Mouse (Mus musculus): ENCODE measurements around the gene Hoxa3. TPM values are rescaled to one million over a fixed set of nuclear protein-coding genes. Genes with fewer than 3 reads are reported as not detected.

The Hoxa3 gene
- polyA plus RNA-seq, 1 experiment from 2014 or later, result 16.0 TPM

DNA sequence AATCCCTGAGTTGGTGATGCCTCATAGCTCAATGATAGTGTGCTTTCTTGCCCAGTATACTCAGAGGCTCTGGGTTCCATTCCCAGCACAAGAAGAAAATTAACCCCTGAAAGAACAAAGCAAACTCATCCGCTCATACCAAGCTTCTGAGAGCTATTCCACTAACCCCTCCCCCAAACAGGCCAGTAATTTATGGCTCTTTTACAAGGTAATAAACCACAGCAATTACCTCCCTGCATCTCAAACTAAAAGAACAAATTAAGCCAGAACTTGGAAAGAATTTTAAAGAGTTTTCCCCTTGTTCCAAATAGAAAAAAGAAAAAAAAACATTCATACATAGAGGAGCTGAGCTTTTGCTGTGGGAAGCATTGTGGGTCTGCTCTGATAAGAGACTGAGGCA is 30.3 kb downstream of the Hoxa3 start:
- no peak overlapping the region for H3K9ac ChIP-seq (replicated peaks; ENCODE audit: low read depth, low read length)
- peaks cover 5% of the 10 kb centered on the region; the same call in 1 of the 2 replicates for H3K36me3 ChIP-seq (ENCODE audit: control insufficient read depth, insufficient read depth, low read length)
- peaks cover 71% of the 10 kb centered on the region for H3K4me1 ChIP-seq (ENCODE audit: control insufficient read depth, insufficient read depth, low read length)
- no peak overlapping the region for H3K4me3 ChIP-seq (ENCODE audit: low read depth, low read length)
- no peak for ATAC-seq (ENCODE audit: insufficient number of reproducible peaks, insufficient read depth, low FRiP score, low read depth)
- H3K27me3 ChIP-seq (ENCODE audit: control insufficient read depth, insufficient read depth, low read length), result no peaks in the 10 kb centered on the region
- peak overlapping the region; percentile 8; the same call in 1 of the 2 replicates for H3K4me2 ChIP-seq (replicated peaks; ENCODE audit: low read depth, low read length)
- WGBS, result 69% methylated on average over 1 of the region's 1 CpGs
- H3K9me3 ChIP-seq (ENCODE audit: control insufficient read depth, low read depth, low read length), result no peaks in the 10 kb centered on the region
- H3K27ac ChIP-seq (ENCODE audit: low read length), result peak overlapping the region; percentile 98

DNA sequence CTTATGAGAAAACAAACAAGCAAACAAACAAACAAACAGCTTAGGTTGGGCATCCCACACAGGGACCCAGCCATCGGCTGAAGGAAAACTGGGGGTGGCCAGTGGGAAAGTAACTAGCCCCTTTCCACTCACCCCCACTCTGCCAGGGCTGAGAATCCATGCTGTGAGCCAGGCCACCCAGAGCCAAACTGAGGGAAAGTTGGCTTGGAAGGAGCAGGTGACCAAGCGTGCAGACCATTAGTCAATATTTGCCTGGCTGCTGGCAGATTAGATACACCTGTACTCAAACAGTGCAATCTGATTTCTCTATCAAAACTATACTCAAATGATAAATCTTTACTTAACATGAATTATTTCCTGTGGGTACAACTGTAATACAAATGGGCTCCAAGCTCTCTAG is 31.1 kb downstream of the Hoxa3 start:
- peaks cover 63% of the 10 kb centered on the region for H3K4me1 ChIP-seq (ENCODE audit: control insufficient read depth, insufficient read depth, low read length)
- H3K27me3 ChIP-seq (ENCODE audit: control insufficient read depth, insufficient read depth, low read length), result no peaks in the 10 kb centered on the region
- peak overlapping the region; percentile 98 for H3K27ac ChIP-seq (ENCODE audit: low read length)
- H3K9me3 ChIP-seq (ENCODE audit: control insufficient read depth, low read depth, low read length), result no peaks in the 10 kb centered on the region
- no peak for ATAC-seq (ENCODE audit: insufficient number of reproducible peaks, insufficient read depth, low FRiP score, low read depth)
- peaks cover 5% of the 10 kb centered on the region; the same call in 1 of the 2 replicates for H3K36me3 ChIP-seq (ENCODE audit: control insufficient read depth, insufficient read depth, low read length)
- H3K9ac ChIP-seq (replicated peaks; ENCODE audit: low read depth, low read length), result no peak overlapping the region
- 38% methylated on average over 2 of the region's 2 CpGs for WGBS
- H3K4me3 ChIP-seq (ENCODE audit: low read depth, low read length), result no peak overlapping the region
- H3K4me2 ChIP-seq (replicated peaks; ENCODE audit: low read depth, low read length), result no peak overlapping the region

DNA sequence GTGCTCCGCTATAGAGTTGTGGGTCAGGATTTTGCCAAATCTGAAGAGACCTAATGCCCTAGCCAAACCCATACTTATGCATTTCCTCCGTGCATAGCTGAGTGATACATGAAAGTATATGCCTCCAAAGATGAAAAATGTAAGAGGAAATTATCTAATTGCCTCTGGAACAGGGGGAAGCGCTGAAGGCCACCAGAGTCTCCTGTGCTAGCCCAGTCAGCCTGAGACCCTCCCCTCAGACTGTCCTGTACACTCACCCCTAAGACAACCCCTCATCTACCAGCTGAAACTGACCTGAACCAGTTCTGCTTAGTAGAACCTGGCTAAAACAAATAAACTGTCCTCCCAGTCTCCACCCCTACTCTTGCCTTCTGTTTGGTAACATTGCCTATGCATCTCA is 32.4 kb downstream of the Hoxa3 start:
- H3K9me3 ChIP-seq (ENCODE audit: control insufficient read depth, low read depth, low read length), result no peaks in the 10 kb centered on the region
- H3K27me3 ChIP-seq (ENCODE audit: control insufficient read depth, insufficient read depth, low read length), result no peaks in the 10 kb centered on the region
- peak overlapping the region; percentile 79 for H3K9ac ChIP-seq (replicated peaks; ENCODE audit: low read depth, low read length)
- ATAC-seq (ENCODE audit: insufficient number of reproducible peaks, insufficient read depth, low FRiP score, low read depth), result no peak
- peaks cover 53% of the 10 kb centered on the region for H3K4me1 ChIP-seq (ENCODE audit: control insufficient read depth, insufficient read depth, low read length)
- peak overlapping the region; percentile 61 for H3K4me2 ChIP-seq (replicated peaks; ENCODE audit: low read depth, low read length)
- H3K36me3 ChIP-seq (ENCODE audit: control insufficient read depth, insufficient read depth, low read length), result peaks cover 3% of the 10 kb centered on the region; the same call in 1 of the 2 replicates
- H3K4me3 ChIP-seq (ENCODE audit: low read depth, low read length), result peak overlapping the region; percentile 63
- 26% methylated on average over 3 of the region's 3 CpGs for WGBS
- H3K27ac ChIP-seq (ENCODE audit: low read length), result peak overlapping the region; percentile 98

DNA sequence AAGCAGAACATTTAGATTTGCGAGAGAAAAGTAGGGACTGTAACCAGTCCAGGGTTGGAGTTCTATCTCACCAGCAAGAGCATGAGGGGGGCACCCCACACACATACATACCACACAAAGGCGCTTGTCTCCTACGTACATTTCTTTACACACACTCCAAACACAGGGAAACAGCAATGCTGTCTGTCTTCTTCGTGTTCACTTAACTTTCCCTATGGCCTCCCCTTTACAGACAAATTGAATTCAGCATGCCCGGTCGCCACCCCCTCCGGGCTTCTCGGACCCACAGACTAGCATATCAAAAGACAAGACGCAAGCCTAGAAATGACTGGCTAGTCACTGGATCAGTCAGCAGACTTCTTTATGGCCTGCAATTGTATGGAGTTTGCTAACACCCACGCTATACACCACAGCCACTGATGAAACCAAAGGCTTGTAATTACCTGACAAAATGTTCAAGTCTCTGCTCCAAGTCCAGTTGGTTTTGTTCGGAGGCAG is 32.9 kb downstream of the Hoxa3 start:
- peaks cover 3% of the 10 kb centered on the region; the same call in 1 of the 2 replicates for H3K36me3 ChIP-seq (ENCODE audit: control insufficient read depth, insufficient read depth, low read length)
- 12% methylated on average over 11 of the region's 11 CpGs for WGBS
- H3K9me3 ChIP-seq (ENCODE audit: control insufficient read depth, low read depth, low read length), result no peaks in the 10 kb centered on the region
- H3K27ac ChIP-seq (ENCODE audit: low read length), result peak overlapping the region; percentile 98
- peak overlapping the region; percentile 79 for H3K9ac ChIP-seq (replicated peaks; ENCODE audit: low read depth, low read length)
- peak overlapping the region; percentile 63 for H3K4me3 ChIP-seq (ENCODE audit: low read depth, low read length)
- no peak for ATAC-seq (ENCODE audit: insufficient number of reproducible peaks, insufficient read depth, low FRiP score, low read depth)
- H3K27me3 ChIP-seq (ENCODE audit: control insufficient read depth, insufficient read depth, low read length), result no peaks in the 10 kb centered on the region
- peaks cover 49% of the 10 kb centered on the region for H3K4me1 ChIP-seq (ENCODE audit: control insufficient read depth, insufficient read depth, low read length)
- H3K4me2 ChIP-seq (replicated peaks; ENCODE audit: low read depth, low read length), result peak overlapping the region; percentile 61

DNA sequence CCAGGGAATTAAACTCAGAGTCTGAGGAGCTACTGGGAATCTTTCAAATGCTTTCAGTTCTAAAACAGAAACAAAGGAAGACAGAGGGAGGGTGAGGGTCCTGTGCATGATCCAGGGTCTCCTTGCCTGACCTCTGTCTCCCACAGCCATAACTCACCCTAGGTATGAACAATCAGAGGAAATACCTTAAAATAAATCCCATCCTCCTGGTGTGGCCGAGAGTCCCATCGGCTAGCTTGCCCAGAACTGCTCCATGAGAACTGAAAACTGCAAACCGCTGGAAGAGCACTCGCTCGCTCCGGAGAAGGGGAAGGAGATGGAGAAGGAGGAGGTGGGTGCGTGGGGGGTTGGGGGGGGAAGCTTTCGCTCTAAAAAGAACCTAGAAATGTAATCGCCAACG is 33.4 kb downstream of the Hoxa3 start:
- Histone ChIP-seq H3K36me3 (ENCODE audit: control insufficient read depth, insufficient read depth, low read length) (peaks cover 3% of the 10 kb centered on the region; the same call in 1 of the 2 replicates), H3K9ac (replicated peaks; ENCODE audit: low read depth, low read length) (peak overlapping the region; percentile 79), H3K4me2 (replicated peaks; ENCODE audit: low read depth, low read length) (peak overlapping the region; percentile 61), H3K27me3 (ENCODE audit: control insufficient read depth, insufficient read depth, low read length) (no peaks in the 10 kb centered on the region), H3K9me3 (ENCODE audit: control insufficient read depth, low read depth, low read length) (no peaks in the 10 kb centered on the region), H3K27ac (ENCODE audit: low read length) (peak overlapping the region; percentile 98), H3K4me3 (ENCODE audit: low read depth, low read length) (peak overlapping the region; percentile 63), H3K4me1 (ENCODE audit: control insufficient read depth, insufficient read depth, low read length) (peaks cover 43% of the 10 kb centered on the region)
- no peak for ATAC-seq (ENCODE audit: insufficient number of reproducible peaks, insufficient read depth, low FRiP score, low read depth)
- WGBS, result 5% methylated on average over 10 of the region's 10 CpGs

DNA sequence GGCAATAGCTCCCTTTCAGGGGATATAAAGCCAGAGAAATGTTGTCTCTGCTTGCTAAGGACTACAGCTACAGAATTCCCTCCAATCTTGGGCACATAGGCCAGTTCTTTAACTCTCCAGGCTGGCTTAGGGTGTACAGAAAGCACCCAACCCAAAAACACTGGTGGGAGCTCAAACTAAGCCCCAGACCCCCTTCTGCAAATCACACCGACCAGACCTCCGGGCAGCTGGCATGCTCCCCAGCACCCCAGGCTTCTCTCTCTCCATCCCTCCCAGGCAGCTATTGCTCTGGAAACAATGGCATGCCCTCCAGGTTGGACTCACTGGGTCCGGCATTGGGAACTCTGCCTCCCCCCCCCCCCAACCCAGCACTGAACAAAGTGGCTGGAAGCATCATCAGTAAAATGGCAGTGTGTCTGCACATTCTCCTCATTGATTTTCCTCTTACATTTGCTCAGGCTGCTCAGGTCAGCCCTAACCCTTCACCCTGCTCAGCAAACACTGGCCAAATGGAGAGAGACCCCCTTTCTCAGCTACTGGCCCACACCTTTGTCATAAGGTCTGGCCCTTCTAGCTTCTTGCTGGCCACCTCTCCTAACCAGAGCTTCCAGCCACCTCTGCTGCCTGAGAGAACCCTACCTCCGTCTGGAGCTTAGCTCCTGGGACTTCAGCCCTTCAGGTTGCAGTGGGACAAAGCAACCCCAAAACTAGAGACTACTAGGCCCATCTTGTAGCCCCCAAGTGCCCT is 34.0 kb downstream of the Hoxa3 start:
- 12% methylated on average over 4 of the region's 4 CpGs for WGBS
- H3K4me2 ChIP-seq (replicated peaks; ENCODE audit: low read depth, low read length), result peak overlapping the region; percentile 61
- H3K9ac ChIP-seq (replicated peaks; ENCODE audit: low read depth, low read length), result peak overlapping the region; percentile 79
- peaks cover 3% of the 10 kb centered on the region; the same call in 1 of the 2 replicates for H3K36me3 ChIP-seq (ENCODE audit: control insufficient read depth, insufficient read depth, low read length)
- no peak for ATAC-seq (ENCODE audit: insufficient number of reproducible peaks, insufficient read depth, low FRiP score, low read depth)
- H3K4me3 ChIP-seq (ENCODE audit: low read depth, low read length), result peak overlapping the region; percentile 63
- no peaks in the 10 kb centered on the region for H3K27me3 ChIP-seq (ENCODE audit: control insufficient read depth, insufficient read depth, low read length)
- H3K9me3 ChIP-seq (ENCODE audit: control insufficient read depth, low read depth, low read length), result no peaks in the 10 kb centered on the region
- peaks cover 37% of the 10 kb centered on the region for H3K4me1 ChIP-seq (ENCODE audit: control insufficient read depth, insufficient read depth, low read length)
- H3K27ac ChIP-seq (ENCODE audit: low read length), result peak overlapping the region; percentile 98

DNA sequence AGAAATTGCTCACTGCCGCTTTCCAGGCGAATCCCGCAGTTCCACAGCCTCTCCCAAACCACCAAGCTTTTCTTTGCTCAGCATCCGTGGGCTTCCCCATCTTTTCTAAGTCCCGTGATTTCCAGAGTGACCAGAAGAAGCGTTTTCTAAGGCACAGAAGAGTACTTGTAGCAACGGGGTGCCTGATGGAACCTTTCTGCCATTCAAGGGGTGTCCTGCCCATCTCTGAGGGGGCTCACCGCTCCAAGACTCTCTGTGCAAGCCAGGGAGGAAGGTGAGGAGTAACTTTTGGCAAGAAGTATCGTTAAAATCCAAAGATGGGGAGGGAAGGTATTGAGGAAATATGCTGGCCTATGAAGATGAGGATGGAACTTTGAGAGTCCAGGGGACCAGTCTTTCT is 35.3 kb downstream of the Hoxa3 start:
- Histone ChIP-seq H3K4me1 (ENCODE audit: control insufficient read depth, insufficient read depth, low read length) (peaks cover 24% of the 10 kb centered on the region), H3K9me3 (ENCODE audit: control insufficient read depth, low read depth, low read length) (no peaks in the 10 kb centered on the region), H3K27ac (ENCODE audit: low read length) (peak overlapping the region; percentile 98), H3K4me2 (replicated peaks; ENCODE audit: low read depth, low read length) (peak overlapping the region; percentile 61), H3K36me3 (ENCODE audit: control insufficient read depth, insufficient read depth, low read length) (no peaks in the 10 kb centered on the region), H3K27me3 (ENCODE audit: control insufficient read depth, insufficient read depth, low read length) (no peaks in the 10 kb centered on the region), H3K9ac (replicated peaks; ENCODE audit: low read depth, low read length) (peak overlapping the region; percentile 79), H3K4me3 (ENCODE audit: low read depth, low read length) (peak overlapping the region; percentile 63)
- 10% methylated on average over 9 of the region's 9 CpGs for WGBS
- no peak for ATAC-seq (ENCODE audit: insufficient number of reproducible peaks, insufficient read depth, low FRiP score, low read depth)

DNA sequence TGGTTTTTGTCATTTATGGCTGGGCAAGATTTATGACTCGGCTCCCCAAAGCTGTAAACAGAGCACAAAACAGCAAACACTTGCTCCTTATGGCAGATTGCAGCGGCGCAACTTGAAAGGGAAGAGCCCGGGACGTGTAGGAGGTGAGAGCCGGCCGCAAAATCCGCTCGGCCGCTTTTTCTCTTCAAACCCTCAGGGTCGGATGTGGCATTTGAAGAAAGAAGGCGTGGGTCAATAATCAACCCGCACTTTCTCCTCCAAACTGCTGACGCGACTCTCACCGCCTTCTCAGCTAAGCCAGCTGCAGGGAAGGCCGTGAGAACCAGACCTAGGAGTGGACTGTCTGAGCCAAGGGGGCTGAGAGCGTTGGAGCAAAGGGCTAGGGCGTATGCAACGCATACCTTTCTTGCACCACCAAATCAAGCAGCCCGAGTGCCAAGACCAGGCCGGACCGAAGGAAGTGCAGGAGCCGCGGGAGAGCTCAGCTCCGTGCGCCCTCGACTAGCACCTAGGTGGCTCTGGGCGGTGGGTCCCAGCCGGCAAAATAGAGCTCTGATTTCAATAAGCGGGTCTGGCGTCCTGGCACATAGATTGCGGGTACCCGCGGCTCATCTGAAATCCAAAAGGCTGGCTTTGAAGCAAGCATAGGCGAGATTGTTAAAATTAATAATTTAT is 35.9 kb downstream of the Hoxa3 start, which contains the start of gene 5730596B20Rik:
TSS of gene 5730596B20Rik (plus strand) at position 438 of the 675 bp plus-strand sequence.
- WGBS, result 2% methylated on average over 36 of the region's 36 CpGs
- H3K4me2 ChIP-seq (replicated peaks; ENCODE audit: low read depth, low read length), result peak within 1 kb of the TSS; percentile 61

More for the DNA sequence above, 35.9 kb downstream of the Hoxa3 start, which contains the start of gene 5730596B20Rik:
- H3K9me3 ChIP-seq (ENCODE audit: control insufficient read depth, low read depth, low read length), result no peaks in the 10 kb centered on the region
- H3K4me1 ChIP-seq (ENCODE audit: control insufficient read depth, insufficient read depth, low read length), result peaks cover 21% of the 10 kb centered on the region
- H3K27me3 ChIP-seq (ENCODE audit: control insufficient read depth, insufficient read depth, low read length), result no peaks in the 10 kb centered on the region
- peak within 1 kb of the TSS; percentile 63 for H3K4me3 ChIP-seq (ENCODE audit: low read depth, low read length)
- no peak for ATAC-seq (ENCODE audit: insufficient number of reproducible peaks, insufficient read depth, low FRiP score, low read depth)
- peak within 1 kb of the TSS; percentile 79 for H3K9ac ChIP-seq (replicated peaks; ENCODE audit: low read depth, low read length)
- H3K27ac ChIP-seq (ENCODE audit: low read length), result peak within 1 kb of the TSS; percentile 98
- no peaks in the 10 kb centered on the region for H3K36me3 ChIP-seq (ENCODE audit: control insufficient read depth, insufficient read depth, low read length)

All from stomach, embryonic 14.5 days (tissue).